Mouse (Mus musculus): Measurements from ENCODE around the gene Gna13.

GRCm38 (mm10) chr11:109348408-109348807 lies 14.2 kb upstream of the Gna13 start:
- TF ChIP-seq ZC3H11A (IDR thresholded peaks at IDR 0.05; ENCODE audit: borderline replicate concordance, low read depth, low read length), result no peak
- no peak for TF ChIP-seq MAFK (IDR thresholded peaks at IDR 0.05; ENCODE audit: insufficient read depth, low read depth, low read length)
- TF ChIP-seq CHD2 (IDR thresholded peaks at IDR 0.05; ENCODE audit: low read depth, low read length), result no peak
- TF ChIP-seq HCFC1 (IDR thresholded peaks at IDR 0.05; ENCODE audit: borderline replicate concordance, insufficient read depth, low read length), result no peak
- TF ChIP-seq ZNF384 (IDR thresholded peaks at IDR 0.05; ENCODE audit: low read depth, low read length), result no peak

Data from ES-E14 (cell line).